Comparison of ENCODE assay signal across 10 mouse cellular contexts in genomic region chr11:103810631-103811030, GRCm38 (mm10). TPM values are rescaled to one million over a fixed set of nuclear protein-coding genes. Genes with fewer than 3 reads are reported as not detected.
DNase-seq lines count a peak whose midpoint lies in the region; ATAC-seq and TF ChIP-seq lines count a peak whose summit lies in the region.
"Had no signal": no experiment of that assay in that cellular context is flagged by ENCODE, and none has a peak within 500 bp of the region (broad histone marks: within the 10 kb centered on the region; RNA-seq: fewer than 3 reads in every experiment).

No protein-coding gene starts in this region.

- H3K9me3 ChIP-seq in kidney, embryonic 16.5 days (ENCODE audit: low read length): peaks cover 1% of the 10 kb centered on the region; the same call in 1 of the 2 replicates
- H3K9me3 ChIP-seq in forebrain, embryonic 11.5 days (ENCODE audit: control insufficient read depth, low read length): no peaks in the 10 kb centered on the region; the same call in 1 of the 2 replicates
- H3K9me3 ChIP-seq in intestine, postnatal 0 days (ENCODE audit: control insufficient read depth): no peaks in the 10 kb centered on the region
- H3K9me3 ChIP-seq in neural tube, embryonic 13.5 days: no peaks in the 10 kb centered on the region

- no peak for DNase-seq in kidney, postnatal 36 days
- DNase-seq in forebrain, embryonic 11.5 days (ENCODE audit: low spot score): no peak
- DNase-seq in adrenal gland, adult 8-10 months: no peak
- no peak for DNase-seq in urinary bladder, adult 18-20 months (ENCODE audit: low spot score in 2 of 2)

- H3K27me3 ChIP-seq in kidney, embryonic 16.5 days (ENCODE audit: insufficient read depth, low read length): peaks cover 73% of the 10 kb centered on the region
- H3K27me3 ChIP-seq in forebrain, embryonic 11.5 days (ENCODE audit: control insufficient read depth, insufficient read depth, low read length): peaks cover 64% of the 10 kb centered on the region
- H3K27me3 ChIP-seq in intestine, postnatal 0 days (replicated peaks; ENCODE audit: control insufficient read depth, insufficient read depth, low read length): peaks cover 58% of the 10 kb centered on the region
- H3K27me3 ChIP-seq in neural tube, embryonic 13.5 days: peaks cover 53% of the 10 kb centered on the region

- TF ChIP-seq CTCF in intestine, postnatal 0 days (IDR thresholded peaks at IDR 0.05; ENCODE audit: low read depth): no peak

- WGBS in kidney, embryonic 16.5 days: 13% methylated on average over 12 of the region's 12 CpGs
- 7% methylated on average over 12 of the region's 12 CpGs for WGBS in forebrain, embryonic 11.5 days
- WGBS in intestine, postnatal 0 days: 38% methylated on average over 12 of the region's 12 CpGs
- WGBS in neural tube, embryonic 13.5 days: 11% methylated on average over 12 of the region's 12 CpGs

- no peak for ATAC-seq in kidney, embryonic 16.5 days (ENCODE audit: low FRiP score, low TSS enrichment)
- no peak for ATAC-seq in forebrain, embryonic 11.5 days (replicated peaks; ENCODE audit: low FRiP score)
- no peak for ATAC-seq in intestine, postnatal 0 days
- no peak; the same call in 1 of the 2 replicates for ATAC-seq in neural tube, embryonic 13.5 days (ENCODE audit: low read depth)
- ATAC-seq in megakaryocyte progenitor cell, adult 5-6 weeks (replicated peaks; ENCODE audit: poor library complexity): no peak

- no peaks in the 10 kb centered on the region for H3K36me3 ChIP-seq in kidney, embryonic 16.5 days (ENCODE audit: insufficient read depth, low read length)
- no peaks in the 10 kb centered on the region for H3K36me3 ChIP-seq in forebrain, embryonic 11.5 days (ENCODE audit: control insufficient read depth, insufficient read depth, low read length)
- H3K36me3 ChIP-seq in intestine, postnatal 0 days (ENCODE audit: control insufficient read depth, insufficient read depth): no peaks in the 10 kb centered on the region
- H3K36me3 ChIP-seq in neural tube, embryonic 13.5 days: no peaks in the 10 kb centered on the region

- no peak overlapping the region; the same call in 1 of the 2 replicates for H3K9ac ChIP-seq in kidney, embryonic 16.5 days (replicated peaks; ENCODE audit: low read length)
- peak overlapping the region; percentile 67 for H3K9ac ChIP-seq in forebrain, embryonic 11.5 days (ENCODE audit: low read length)
- no peak overlapping the region for H3K9ac ChIP-seq in intestine, postnatal 0 days (ENCODE audit: low read depth, low read length)
- peak overlapping the region; percentile 90 for H3K9ac ChIP-seq in neural tube, embryonic 13.5 days

- peak overlapping the region; percentile 100 for H3K4me2 ChIP-seq in kidney, embryonic 16.5 days (replicated peaks; ENCODE audit: low read depth, low read length)
- peak overlapping the region; percentile 97 for H3K4me2 ChIP-seq in forebrain, embryonic 11.5 days (ENCODE audit: low read depth, low read length, severe bottlenecking)
- peak overlapping the region; percentile 99 for H3K4me2 ChIP-seq in intestine, postnatal 0 days (replicated peaks; ENCODE audit: low read depth)
- H3K4me2 ChIP-seq in neural tube, embryonic 13.5 days: peak overlapping the region; percentile 91

- H3K4me3 ChIP-seq in kidney, embryonic 16.5 days (ENCODE audit: low read length): peak overlapping the region; percentile 59
- H3K4me3 ChIP-seq in forebrain, embryonic 11.5 days (ENCODE audit: low read depth, low read length): peak overlapping the region; percentile 52
- H3K4me3 ChIP-seq in intestine, postnatal 0 days (ENCODE audit: low read depth, low read length): peak overlapping the region; percentile 57
- peak overlapping the region; percentile 55 for H3K4me3 ChIP-seq in neural tube, embryonic 13.5 days
- H3K4me3 ChIP-seq: myocyte had no signal

- H3K4me1 ChIP-seq in kidney, embryonic 16.5 days (ENCODE audit: insufficient read depth, low read length): peaks cover 17% of the 10 kb centered on the region
- peaks cover 27% of the 10 kb centered on the region for H3K4me1 ChIP-seq in forebrain, embryonic 11.5 days (replicated peaks; ENCODE audit: control insufficient read depth, insufficient read depth, low read length)
- H3K4me1 ChIP-seq in intestine, postnatal 0 days (replicated peaks; ENCODE audit: control insufficient read depth, insufficient read depth, low read length): peaks cover 7% of the 10 kb centered on the region; the same call in 1 of the 2 replicates
- H3K4me1 ChIP-seq in neural tube, embryonic 13.5 days (replicated peaks): peaks cover 55% of the 10 kb centered on the region

- no peak overlapping the region for H3K27ac ChIP-seq in kidney, embryonic 16.5 days (ENCODE audit: low read length)
- no peak overlapping the region for H3K27ac ChIP-seq in forebrain, embryonic 11.5 days (ENCODE audit: low read depth, low read length)
- H3K27ac ChIP-seq in intestine, postnatal 0 days (ENCODE audit: low read depth, low read length): no peak overlapping the region
- H3K27ac ChIP-seq in neural tube, embryonic 13.5 days (replicated peaks): peak overlapping the region; percentile 85

RNA-seq across cellular contexts. Expression of gene Wnt3, which starts 36.7 kb away (rescaled TPM):
- polyA plus RNA-seq in kidney, embryonic 16.5 days (2015; fragmentation: Nextera tagmentation; extraction: Ambion mirVana): not detected in 2 replicates
- 5.7 and 6.2 TPM in 2 replicates for polyA plus RNA-seq in forebrain, embryonic 11.5 days (2014; fragmentation: Nextera tagmentation; extraction: Ambion mirVana)
- polyA plus RNA-seq in intestine, postnatal 0 days (2015; fragmentation: Nextera tagmentation; extraction: Ambion mirVana): 0.51 and 0.55 TPM in 2 replicates
- polyA plus RNA-seq in neural tube, embryonic 13.5 days (2015; fragmentation: Nextera tagmentation; extraction: Ambion mirVana): 8.1 and 9.2 TPM in 2 replicates
- total RNA-seq in adrenal gland, adult 8-10 months (2022): 1 to 10 TPM in 2 of 4 experiments, under 1 TPM in 2; 0.17 to 3.1 (median 1.3) TPM
- not detected in 2 replicates for total RNA-seq in megakaryocyte progenitor cell, adult 5-6 weeks (2015)
- not detected in 2 replicates for total RNA-seq in megakaryocyte progenitor cell, adult 5-6 weeks (2017)
- polyA plus RNA-seq: urinary bladder, adult 2 months had no signal

Comparison
In these comparisons a context has a peak if more than half of its experiments do, and no peak if none do; other contexts are left out.
1. H3K9ac ChIP-seq: peak in forebrain, embryonic 11.5 days (single experiment) and neural tube, embryonic 13.5 days (single experiment); none in kidney, embryonic 16.5 days (single experiment) and intestine, postnatal 0 days (single experiment).
2. Peak in every context shown above with its lines, with median percentiles within 50 percentile points of each other: H3K4me2 ChIP-seq and H3K4me3 ChIP-seq.